Mouse (Mus musculus): ENCODE measurements around the gene Scube3. TPM values are rescaled to one million over a fixed set of nuclear protein-coding genes. Genes with fewer than 3 reads are reported as not detected.

Gene Scube3
- polyA plus RNA-seq, 1 experiment = 0.47 TPM

- DNase-seq (ENCODE audit: low read depth, low spot score) = peak; percentile 27
- WGBS = 48% methylated on average over 6 of the region's 6 CpGs
These were observed 28.7 kb downstream of the Scube3 start for GRCm38 (mm10) chr17:28170460-28171305.

- WGBS = 59% methylated on average over 9 of the region's 9 CpGs
- no peak for DNase-seq (ENCODE audit: low read depth, low spot score)
These were observed 30.7 kb downstream of the Scube3 start for GRCm38 (mm10) chr17:28172690-28173089.

DNA sequence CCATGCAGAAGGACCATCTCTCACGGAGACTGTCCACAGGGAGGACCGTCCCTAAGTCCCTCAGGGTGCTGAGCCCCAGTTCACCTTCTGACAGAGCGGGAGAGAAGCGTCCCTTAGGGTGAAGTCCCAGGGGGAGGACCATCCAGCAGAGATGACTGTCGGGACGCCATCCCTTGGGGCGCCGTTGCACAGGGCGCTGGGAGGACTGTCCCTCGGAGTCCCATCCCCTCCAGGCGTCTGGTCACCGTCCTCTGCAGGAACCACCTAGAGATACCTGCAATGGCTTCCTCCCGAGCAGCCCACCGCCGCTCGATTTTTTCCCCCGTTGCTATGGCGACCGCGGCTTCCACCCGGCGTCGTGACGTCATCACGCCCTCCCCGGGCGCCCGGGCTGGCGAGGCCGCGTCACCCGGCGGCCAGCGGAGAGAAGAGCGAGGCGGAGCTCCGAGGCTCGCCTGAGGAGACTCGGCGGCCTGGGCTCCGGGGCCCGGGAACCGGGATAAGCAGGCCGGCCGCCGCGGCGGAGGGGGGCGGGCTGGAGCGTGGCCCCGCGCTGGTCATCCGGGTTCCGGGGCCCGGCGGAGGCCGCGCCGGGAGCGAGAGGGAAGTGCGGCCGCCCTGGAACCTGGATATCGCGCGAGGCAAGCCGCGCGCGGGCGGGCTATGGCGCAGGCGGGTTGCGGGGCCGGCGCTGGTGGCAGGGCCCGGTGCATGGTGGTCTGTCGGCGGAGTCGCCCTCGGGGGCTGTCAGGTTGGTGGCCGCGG, 35.0 kb downstream of the Scube3 start, which contains the start of gene Zfp523:
Zfp523 (plus strand) TSS at position 355 of the 765 bp plus-strand sequence.
- WGBS = under 1% methylated on average over 78 of the region's 82 CpGs
- DNase-seq (ENCODE audit: low read depth, low spot score) = peak; percentile 51

GRCm38 (mm10) chr17:28177540-28178046, 35.7 kb downstream of the Scube3 start:
- 3% methylated on average over 22 of the region's 22 CpGs for WGBS

GRCm38 (mm10) chr17:28180331-28180730, 38.4 kb downstream of the Scube3 start:
- no peak for DNase-seq (ENCODE audit: low read depth, low spot score)
- 49% methylated on average over 4 of the region's 4 CpGs for WGBS

More at GRCm38 (mm10) chr17:28177540-28178046, 35.7 kb downstream of the Scube3 start:
- DNase-seq (ENCODE audit: low read depth, low spot score) = no peak

DNA sequence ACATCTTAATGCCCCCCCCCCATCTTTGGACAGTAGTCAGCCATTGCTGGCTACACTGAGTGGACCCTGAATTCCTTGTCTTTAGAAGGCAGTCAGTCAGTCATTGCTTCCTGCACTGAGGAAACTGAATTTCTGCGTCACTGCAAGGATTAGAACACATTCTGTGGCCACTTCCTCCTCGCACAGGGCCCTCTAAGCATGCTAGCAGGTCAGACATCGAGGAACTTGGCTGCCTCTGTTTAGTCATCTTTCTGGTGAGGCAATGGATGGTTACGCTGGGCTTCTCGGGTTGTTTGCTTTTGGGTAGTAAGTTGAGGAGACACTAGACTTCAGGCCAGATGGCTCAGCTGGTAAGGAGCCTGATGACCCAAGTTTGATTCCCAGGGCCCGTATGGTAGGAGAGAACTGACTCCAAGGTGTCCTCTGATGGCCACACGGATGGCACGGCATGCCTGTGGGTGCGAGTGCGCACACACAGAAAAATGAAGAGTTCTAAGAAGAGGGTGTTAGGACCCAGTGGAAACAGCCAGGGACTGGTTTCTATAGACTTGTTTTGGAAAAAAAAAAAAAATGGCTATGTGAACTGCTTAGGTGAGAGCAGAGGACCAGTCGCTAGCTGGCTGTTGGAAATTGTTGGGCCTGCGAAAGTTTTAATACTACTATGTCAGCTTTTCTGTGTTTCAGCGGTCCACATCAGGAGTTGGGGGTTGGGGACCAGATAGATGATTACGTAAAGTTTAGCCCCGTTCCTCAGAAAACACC, 39.0 kb downstream of the Scube3 start:
- WGBS = 84% methylated on average over 15 of the region's 15 CpGs
- DNase-seq (ENCODE audit: low read depth, low spot score) = no peak

DNA sequence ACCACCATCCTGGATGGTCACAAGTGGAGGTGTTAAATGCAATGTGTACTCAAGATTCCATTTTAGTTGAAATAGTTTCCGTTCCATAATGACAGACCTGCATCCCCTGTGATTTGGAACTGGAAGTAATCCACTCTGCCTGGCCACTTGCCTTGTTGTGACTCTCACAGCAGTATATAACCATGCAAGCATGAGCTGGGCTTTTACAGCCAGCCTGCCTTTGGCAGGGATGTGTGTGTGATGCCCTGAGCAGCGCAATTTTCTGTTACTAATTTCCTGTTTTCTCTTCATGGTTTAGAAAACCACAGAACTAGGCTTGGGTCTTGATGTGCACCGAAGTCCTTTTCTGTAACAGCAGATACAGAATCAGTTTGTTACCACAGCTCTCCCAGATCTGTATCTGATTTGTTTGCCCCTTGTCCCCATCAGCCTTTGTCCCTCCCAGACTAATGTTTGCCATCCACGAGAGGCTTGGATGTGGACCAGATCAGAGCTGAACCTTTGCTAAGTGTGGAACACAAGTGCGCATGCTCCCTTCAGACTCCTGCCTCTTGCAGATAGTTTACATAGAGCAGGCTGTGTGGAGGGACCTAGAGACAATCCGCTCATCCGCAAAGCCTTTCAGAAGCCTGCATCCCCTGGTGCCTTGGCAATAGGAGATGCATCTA, 43.2 kb downstream of the Scube3 start:
- DNase-seq (ENCODE audit: low read depth, low spot score) = no peak
- WGBS = 64% methylated on average over 7 of the region's 7 CpGs

GRCm38 (mm10) chr17:28188313-28188712, 46.4 kb downstream of the Scube3 start:
- 80% methylated on average over 5 of the region's 5 CpGs for WGBS
- DNase-seq (ENCODE audit: low read depth, low spot score) = no peak

DNA sequence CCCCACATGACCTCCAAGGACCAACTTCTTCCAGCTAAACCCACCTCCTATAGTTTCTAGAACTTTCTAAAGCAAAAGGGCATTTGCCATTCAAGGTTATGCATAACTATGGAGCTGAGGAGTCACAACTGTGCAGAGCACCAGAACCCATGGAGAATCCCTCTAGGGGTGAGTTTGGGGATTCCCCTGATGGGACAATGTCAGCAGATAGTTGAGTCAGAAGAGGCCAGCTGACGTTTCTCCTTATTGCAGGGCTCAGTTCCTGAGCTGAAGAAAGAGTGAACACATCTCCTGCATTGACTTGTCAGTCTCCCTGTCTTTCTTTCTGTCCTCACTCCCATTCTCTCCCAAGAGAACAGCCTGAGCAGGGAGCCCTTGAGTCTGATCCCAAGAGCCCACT, 50.8 kb downstream of the Scube3 start:
- WGBS = 50% methylated on average over 1 of the region's 1 CpGs
- DNase-seq (ENCODE audit: low read depth, low spot score) = no peak

- no peak for DNase-seq (ENCODE audit: low read depth, low spot score)
- WGBS = 85% methylated on average over 3 of the region's 3 CpGs
These were observed 51.6 kb downstream of the Scube3 start for GRCm38 (mm10) chr17:28193559-28193958.

DNA sequence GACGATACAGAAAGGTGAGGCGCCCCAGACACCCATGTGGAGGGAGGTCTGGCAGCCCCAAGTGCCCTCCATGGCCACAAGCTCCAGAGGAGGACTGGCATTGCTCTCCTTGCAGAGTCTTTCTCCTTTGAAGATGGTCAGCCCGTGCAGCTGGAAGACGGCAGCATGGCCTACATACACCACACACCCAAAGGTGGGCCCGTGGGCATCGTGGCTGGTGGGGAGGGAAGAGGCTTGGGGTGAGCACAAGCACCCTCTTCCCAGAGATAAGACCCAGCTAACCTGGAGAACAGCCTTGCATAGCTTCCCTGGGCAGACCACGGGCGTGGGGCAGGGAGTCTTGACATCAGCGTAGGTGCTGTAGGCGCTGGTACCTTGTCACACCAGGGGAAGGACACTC, 53.1 kb downstream of the Scube3 start:
- no peak for DNase-seq (ENCODE audit: low read depth, low spot score)
- 95% methylated on average over 10 of the region's 10 CpGs for WGBS

GRCm38 (mm10) chr17:28197646-28198045, 55.7 kb downstream of the Scube3 start:
- DNase-seq (ENCODE audit: low read depth, low spot score) = no peak
- WGBS = 89% methylated on average over 18 of the region's 18 CpGs

DNA sequence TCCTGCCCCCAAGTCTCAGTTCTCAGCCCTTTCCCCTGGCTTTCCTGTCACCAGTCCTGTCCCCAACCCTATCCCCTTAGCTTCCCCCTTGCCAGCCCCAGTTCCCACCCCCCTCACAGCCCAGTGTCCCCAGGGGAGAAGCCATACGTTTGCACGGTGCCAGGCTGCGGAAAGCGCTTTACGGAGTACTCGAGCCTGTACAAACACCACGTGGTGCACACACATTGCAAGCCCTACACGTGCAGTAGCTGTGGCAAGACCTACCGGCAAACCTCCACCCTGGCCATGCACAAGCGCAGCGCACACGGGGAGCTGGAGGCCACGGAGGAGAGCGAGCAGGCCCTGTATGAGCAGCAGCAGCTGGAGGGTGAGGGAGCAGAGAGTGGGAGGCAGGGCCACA, 60.0 kb downstream of the Scube3 start:
- DNase-seq (ENCODE audit: low read depth, low spot score) = no peak
- WGBS = 83% methylated on average over 14 of the region's 14 CpGs

DNA sequence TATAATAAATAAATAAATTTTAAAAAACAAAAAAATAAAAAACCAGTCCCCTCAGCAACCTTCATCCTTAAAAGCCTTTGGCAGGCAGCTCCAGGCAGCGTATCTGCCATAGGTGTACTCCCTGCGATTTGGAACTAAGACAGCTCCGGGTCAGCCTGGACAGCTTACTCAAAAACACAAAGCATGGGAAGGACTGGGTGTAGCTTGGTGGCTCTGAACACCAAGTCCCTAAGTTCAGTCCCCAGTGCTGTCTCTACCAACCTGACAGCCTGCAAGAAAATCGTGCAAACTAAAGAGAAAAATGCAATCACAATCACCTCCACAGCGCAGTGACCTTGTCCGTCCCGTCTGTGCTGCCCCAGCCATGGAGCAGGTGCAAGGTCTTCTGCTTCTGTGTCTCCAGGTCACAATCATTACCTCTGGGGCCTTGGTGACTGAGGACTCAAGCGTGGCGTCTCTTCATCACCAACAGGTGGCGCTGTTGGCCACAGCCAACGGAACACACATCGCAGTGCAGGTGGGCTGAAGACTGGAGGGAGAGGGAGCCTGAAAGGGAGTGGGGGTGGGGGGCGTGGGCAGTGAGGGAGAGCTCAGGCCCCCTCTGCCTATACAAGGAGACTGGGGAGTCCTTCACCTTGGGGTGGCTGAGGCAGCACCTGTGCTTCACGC, 62.2 kb downstream of the Scube3 start:
- WGBS = 43% methylated on average over 14 of the region's 14 CpGs
- no peak for DNase-seq (ENCODE audit: low read depth, low spot score)

DNA sequence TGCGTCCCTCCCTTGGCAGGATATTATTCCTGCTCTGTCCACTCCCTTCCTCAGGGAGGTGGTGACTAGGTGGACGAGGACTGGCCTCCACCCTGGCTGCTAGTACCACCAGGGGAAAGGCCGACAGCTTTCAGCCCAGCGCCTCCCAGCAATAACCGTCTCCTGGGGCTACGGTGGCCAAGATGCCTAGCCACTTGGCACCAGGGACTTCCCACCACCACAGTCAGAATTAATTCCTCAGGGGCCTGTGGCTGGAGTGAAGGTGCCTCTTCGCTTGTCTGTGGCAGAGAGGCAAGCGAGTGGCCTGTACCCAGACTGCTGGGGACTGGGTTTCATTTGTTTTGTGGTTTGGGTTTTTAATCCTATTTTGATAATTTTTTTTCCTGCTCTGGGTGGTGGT, 63.5 kb downstream of the Scube3 start:
- no peak for DNase-seq (ENCODE audit: low read depth, low spot score)
- 86% methylated on average over 8 of the region's 8 CpGs for WGBS

DNA sequence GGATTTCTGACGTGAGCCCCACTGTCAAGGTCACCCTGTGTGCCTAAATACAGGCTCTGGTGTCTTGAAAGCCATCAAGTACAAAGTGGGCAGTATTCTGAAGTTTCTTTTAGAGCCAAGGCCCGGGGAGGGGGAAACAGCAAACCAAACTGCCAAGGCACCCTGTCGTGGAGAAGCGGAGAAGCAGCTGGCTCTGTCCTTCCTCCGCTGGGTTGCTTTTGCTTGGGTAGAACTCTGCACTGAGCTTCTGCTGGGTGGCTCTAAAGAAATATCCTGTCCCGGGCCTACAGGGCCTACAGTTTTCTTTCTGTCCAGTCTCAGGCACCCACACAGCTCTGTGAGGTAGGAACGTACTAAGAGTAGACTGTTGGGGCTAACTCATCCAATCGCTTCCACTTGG, 65.2 kb downstream of the Scube3 start:
- WGBS = 67% methylated on average over 8 of the region's 8 CpGs
- no peak for DNase-seq (ENCODE audit: low read depth, low spot score)

DNA sequence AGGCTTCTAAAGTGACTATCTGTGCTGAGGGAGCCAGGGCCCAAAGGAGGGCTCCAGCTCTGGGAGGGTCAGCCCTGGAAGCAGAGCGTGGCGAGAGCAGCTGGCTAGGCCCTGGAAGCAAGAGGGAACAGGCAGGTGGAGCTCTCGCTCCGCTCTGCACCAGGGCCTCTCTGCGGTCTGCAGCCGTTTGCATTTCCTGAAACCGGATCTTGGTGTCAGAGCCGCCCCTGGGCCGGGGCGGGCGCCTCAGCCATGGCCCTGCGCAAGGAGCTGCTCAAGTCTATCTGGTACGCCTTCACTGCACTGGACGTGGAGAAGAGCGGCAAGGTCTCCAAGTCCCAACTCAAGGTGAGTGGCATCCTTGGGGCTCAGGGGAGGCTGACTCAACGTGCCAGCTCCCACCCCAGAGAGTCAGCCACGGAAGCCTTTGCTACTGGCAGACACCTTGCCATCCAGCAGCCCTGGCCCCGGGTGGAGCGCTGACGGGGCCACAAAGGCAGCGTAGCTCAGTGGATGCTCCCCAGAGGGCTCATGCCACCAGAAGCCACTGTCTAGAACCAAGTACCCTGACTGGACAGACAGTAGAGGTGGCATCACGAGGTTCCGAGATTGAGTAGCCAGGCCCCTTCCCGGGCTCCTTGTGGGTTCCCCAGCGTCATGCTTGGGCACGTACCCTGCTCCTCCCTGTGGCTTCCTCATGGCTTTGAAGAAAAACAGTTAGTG, 65.8 kb downstream of the Scube3 start, which contains the start of gene Def6:
Def6 (plus strand) TSS at position 188 of the 723 bp plus-strand sequence.
- WGBS = 21% methylated on average over 26 of the region's 26 CpGs
- no peak for DNase-seq (ENCODE audit: low read depth, low spot score)

- DNase-seq (ENCODE audit: low read depth, low spot score) = no peak
- 78% methylated on average over 8 of the region's 8 CpGs for WGBS
These were observed 66.3 kb downstream of the Scube3 start for GRCm38 (mm10) chr17:28208314-28208612.
